Mouse (Mus musculus) B cell, adult 67 days (primary cell): ENCODE data around the gene Ddx3y. TPM values are rescaled to one million over a fixed set of nuclear protein-coding genes. Genes with fewer than 3 reads are reported as not detected.

Experiments
- total RNA-seq, 2 experiments: library from RNA; stranded (reverse); gene quantifications; 4 replicates each; pipeline ENCODE4 v1.2.4; 2023

Ddx3y gene
- 100 to 1,000 TPM in 1 of 2 experiments, not detected in 1; 106 TPM for total RNA-seq

GRCm38 (mm10) chrY:1286171-1286795 is at the start of gene Ddx3y:
Gene Ddx3y (minus strand): TSS chrY:1286629.

DNA sequence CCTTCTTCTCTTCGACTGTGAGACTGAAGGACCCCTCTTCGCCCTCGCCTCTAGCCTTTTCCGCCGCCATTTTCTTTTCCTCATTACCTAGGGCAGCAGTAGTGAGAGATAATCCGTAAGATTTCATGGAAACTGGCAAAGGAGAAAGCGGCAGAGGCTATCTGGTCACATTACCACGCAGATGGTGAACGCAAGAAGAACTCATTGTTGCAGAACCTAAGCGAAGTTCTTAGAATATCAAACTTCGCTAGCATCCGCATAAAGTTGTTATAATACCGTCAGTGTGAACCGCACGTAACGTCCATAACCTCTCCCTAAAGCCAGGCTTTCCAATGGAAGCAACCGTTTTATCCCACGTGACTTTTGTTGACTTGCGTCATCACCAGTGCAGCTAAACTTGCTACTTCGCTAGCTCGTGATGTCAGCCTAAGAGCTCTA is 41.0 kb downstream of the Ddx3y start, which contains the start of gene Uty:
Gene Uty, minus strand, starts transcription at position 334 of the 438 bp plus-strand sequence.

Other genes starting within 250 kb of the Ddx3y start
- gene Uty, start 40.9 kb downstream of the Ddx3y start, total RNA-seq, result 10 to 100 TPM in 1 of 2 experiments, under 1 TPM in 1; 0.24 to 50.3 TPM
- gene Usp9y, start 173.2 kb upstream of the Ddx3y start, total RNA-seq, result not detected